Mouse (Mus musculus) liver, embryonic 13.5 days (tissue): ENCODE results near the gene Muc5b. TPM values are rescaled to one million over a fixed set of nuclear protein-coding genes. Genes with fewer than 3 reads are reported as not detected.

Experiments
- ATAC-seq: fragments of 200-750 bp; cut with Nextera tagmentation; 2 replicates; pipeline ENCODE4 v1.8.0; 2017; ENCODE audit warnings: low read depth, mild to moderate bottlenecking, moderate number of reproducible peaks, moderate library complexity
- DNase-seq: peaks from one replicate; pipeline ENCODE4 v3.0.0; 2022
- H3K27ac ChIP-seq: fragments of 300-500 bp; sonication (generic); 2 replicates; pipeline ENCODE4 v1.5.1; 2015; ENCODE audit warnings: moderate library complexity, mild to moderate bottlenecking, inconsistent platforms
- H3K27me3 ChIP-seq: fragments of 300-500 bp; sonication (generic); 2 replicates; pipeline ENCODE4 v1.6.1; 2015; ENCODE audit warnings: mild to moderate bottlenecking, inconsistent platforms
- H3K36me3 ChIP-seq: fragments of 300-500 bp; sonication (generic); 2 replicates; pipeline ENCODE4 v1.6.1; 2015; ENCODE audit warnings: mild to moderate bottlenecking, inconsistent platforms
- H3K4me1 ChIP-seq: fragments of 300-500 bp; sonication (generic); replicated peaks from 2 replicates; pipeline ENCODE4 v1.6.1; 2015; ENCODE audit warnings: inconsistent platforms
- H3K4me2 ChIP-seq: fragments of 300-500 bp; sonication (generic); 2 replicates; pipeline ENCODE4 v1.6.1; 2015; ENCODE audit warnings: inconsistent platforms, mild to moderate bottlenecking, moderate library complexity
- H3K4me3 ChIP-seq: fragments of 300-500 bp; sonication (generic); replicated peaks from 2 replicates; pipeline ENCODE4 v1.5.1; 2015; ENCODE audit warnings: mild to moderate bottlenecking, inconsistent platforms
- H3K9ac ChIP-seq: fragments of 300-500 bp; sonication (generic); 2 replicates; pipeline ENCODE4 v1.6.1; 2015; ENCODE audit warnings: mild to moderate bottlenecking, inconsistent platforms
- H3K9me3 ChIP-seq: fragments of 300-500 bp; sonication (generic); replicated peaks from 2 replicates; pipeline ENCODE4 v1.6.1; 2016; ENCODE audit warnings: inconsistent platforms
- WGBS: fragments of 180-500 bp; shearing (Covaris S2); methylation state at CpG from one replicate; pipeline ENCODE4 v1.1.7; 2015; ENCODE audit not compliant: insufficient replicate concordance; 5-methylcytosine and 5-hydroxymethylcytosine counted together
- polyA plus RNA-seq: library from polyadenylated mRNA; unstranded; fragments of >200 nt; fragmentation: Nextera tagmentation; extraction: Ambion mirVana; gene quantifications from 2 replicates; pipeline ENCODE4 v1.2.1, GENCODE M21; 2015

Muc5b gene
- polyA plus RNA-seq, 1 experiment from 2014 or later: not detected

DNA sequence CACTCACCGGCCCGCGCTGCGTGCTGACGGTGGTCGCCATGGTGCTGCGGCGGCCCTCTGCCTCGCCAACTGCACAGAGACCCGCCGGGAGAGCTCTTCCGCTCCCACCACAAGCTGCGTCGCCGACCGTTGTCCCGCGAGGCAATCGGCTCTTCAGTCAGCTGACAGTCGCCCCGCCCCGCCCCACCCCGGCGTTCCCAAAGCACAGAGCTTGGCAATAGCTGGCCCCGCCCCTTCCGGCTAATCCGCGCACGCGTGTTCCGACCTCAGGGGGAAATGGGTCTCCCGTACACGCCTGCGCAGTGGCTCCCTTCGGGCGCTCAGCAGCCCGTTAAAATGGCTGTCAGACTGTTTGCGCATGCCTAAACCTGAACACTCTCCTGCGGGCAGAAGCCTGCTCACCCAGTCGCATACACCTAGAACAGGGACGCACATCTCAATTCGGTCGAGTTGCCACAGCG, 63.4 kb downstream of the Muc5b start:
- H3K27me3 ChIP-seq: peaks cover 32% of the 10 kb centered on the region
- peaks cover 1% of the 10 kb centered on the region; the same call in 1 of the 2 replicates for H3K36me3 ChIP-seq
- DNase-seq (peak; percentile 99), ATAC-seq (peak; percentile 96)
- H3K9ac ChIP-seq: peak overlapping the region; percentile 92
- under 1% methylated on average over 44 of the region's 44 CpGs for WGBS
- H3K9me3 ChIP-seq: no peaks in the 10 kb centered on the region
- peaks cover 37% of the 10 kb centered on the region for H3K4me1 ChIP-seq
- peak overlapping the region; percentile 94 for H3K4me2 ChIP-seq
- H3K27ac ChIP-seq: peak overlapping the region; percentile 78
- peak overlapping the region; percentile 87 for H3K4me3 ChIP-seq

DNA sequence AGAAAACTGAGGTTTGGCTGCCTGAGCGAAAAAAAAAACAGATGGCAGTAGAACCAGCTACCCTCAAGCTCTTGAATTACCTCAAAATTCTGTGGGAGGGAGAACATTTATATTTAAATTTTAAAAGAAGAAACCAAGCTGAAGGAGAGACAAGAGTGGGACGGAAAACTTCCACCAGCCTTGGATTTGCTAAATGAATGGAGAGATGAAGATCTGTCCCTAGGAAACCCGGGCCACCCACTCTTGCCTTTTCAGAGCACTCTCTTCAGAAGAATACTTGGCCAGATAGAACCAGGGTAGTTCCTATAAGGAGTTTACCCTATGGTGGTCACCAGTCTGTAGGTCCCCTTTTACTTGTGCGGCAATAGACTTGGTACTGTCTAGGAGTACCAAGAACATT, 63.9 kb downstream of the Muc5b start:
- 67% methylated on average over 4 of the region's 4 CpGs for WGBS

DNA sequence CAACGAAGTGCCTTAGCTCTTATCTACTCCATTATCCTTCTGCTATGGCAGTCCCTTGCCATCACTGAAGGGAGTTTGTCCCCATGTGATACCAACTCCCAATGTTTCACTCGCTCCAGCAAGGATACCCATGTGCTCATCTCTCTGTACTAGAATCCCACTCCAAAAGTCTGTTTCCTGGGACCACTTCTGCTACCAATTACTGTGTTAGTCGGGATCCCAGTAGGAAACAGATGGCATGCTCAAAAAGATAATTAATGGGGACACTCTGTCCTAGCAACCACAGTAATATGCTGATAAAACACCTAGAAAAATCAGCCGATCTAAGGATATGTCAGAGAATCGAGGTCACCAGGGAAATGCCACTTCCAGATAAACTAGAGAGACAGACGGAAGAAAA, 69.7 kb downstream of the Muc5b start:
- Histone ChIP-seq H3K36me3 (no peaks in the 10 kb centered on the region), H3K27ac (no peak overlapping the region), H3K4me1 (no peaks in the 10 kb centered on the region), H3K9me3 (no peaks in the 10 kb centered on the region), H3K27me3 (peaks cover 77% of the 10 kb centered on the region), H3K4me2 (no peak overlapping the region), H3K9ac (no peak overlapping the region), H3K4me3 (no peak overlapping the region)
- ATAC-seq: no peak
- WGBS: 49% methylated on average over 6 of the region's 6 CpGs
- no peak for DNase-seq

More for the DNA sequence above, 63.9 kb downstream of the Muc5b start:
- H3K27me3 ChIP-seq: peaks cover 35% of the 10 kb centered on the region
- ATAC-seq: no peak
- peak overlapping the region; percentile 63 for H3K9ac ChIP-seq
- H3K4me1 ChIP-seq: peaks cover 36% of the 10 kb centered on the region
- no peak overlapping the region; the same call in 1 of the 2 replicates for H3K27ac ChIP-seq
- peak overlapping the region; percentile 94 for H3K4me2 ChIP-seq
- no peaks in the 10 kb centered on the region for H3K9me3 ChIP-seq
- H3K4me3 ChIP-seq: peak overlapping the region; percentile 87
- DNase-seq: no peak
- no peaks in the 10 kb centered on the region for H3K36me3 ChIP-seq

DNA sequence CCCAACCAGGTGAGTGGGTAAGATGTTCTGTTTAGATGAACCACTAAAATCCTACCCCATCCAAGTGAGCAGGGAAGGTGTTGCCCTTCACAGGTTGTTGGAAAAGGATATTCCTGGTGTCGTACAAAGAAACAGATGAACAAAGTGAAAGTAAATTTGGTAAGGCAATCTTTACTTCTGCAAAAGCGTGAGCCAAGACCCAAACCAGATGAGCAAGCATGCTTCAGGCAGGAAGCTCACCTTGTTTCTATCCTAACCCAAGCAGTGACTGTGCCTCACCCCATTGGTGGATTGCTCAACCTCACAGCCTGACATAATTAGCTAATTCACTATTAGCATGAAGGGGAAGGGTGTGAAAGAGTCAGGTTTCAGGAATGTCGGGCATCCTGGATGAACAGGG, 72.4 kb downstream of the Muc5b start:
- Histone ChIP-seq H3K4me1 (no peaks in the 10 kb centered on the region), H3K9ac (no peak overlapping the region), H3K4me3 (no peak overlapping the region), H3K4me2 (no peak overlapping the region), H3K9me3 (no peaks in the 10 kb centered on the region), H3K27me3 (peaks cover 63% of the 10 kb centered on the region), H3K36me3 (no peaks in the 10 kb centered on the region), H3K27ac (no peak overlapping the region)
- 41% methylated on average over 3 of the region's 3 CpGs for WGBS
- DNase-seq (no peak), ATAC-seq (no peak)

DNA sequence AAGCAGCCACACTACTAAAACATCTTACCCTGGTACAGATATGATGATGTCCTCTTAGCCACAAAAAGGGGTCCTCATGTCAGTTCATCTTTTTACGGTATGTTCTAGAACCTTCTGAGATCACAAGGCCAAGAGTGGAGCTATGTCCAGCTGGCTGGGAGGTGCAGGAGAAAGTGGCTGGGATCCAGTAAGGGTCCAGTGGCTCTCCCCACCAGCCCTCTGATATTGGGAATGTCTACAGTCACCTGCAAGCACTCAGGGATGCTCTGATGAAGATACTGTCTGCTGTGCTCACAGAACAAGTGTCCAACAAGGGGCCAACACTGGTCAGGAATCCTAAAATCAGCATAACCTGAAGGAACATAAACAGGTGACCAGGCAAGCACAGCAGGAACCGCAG, 79.5 kb downstream of the Muc5b start, which contains the start of gene Tollip:
Gene Tollip, minus strand, starts transcription at position 101 of the 400 bp plus-strand sequence.
- WGBS: 62% methylated on average over 2 of the region's 2 CpGs
- H3K27me3 ChIP-seq: peaks cover 12% of the 10 kb centered on the region
- no peak within 1 kb of the TSS for H3K4me2 ChIP-seq
- no peak within 1 kb of the TSS for H3K27ac ChIP-seq
- ATAC-seq (no peak), DNase-seq (no peak)
- H3K4me3 ChIP-seq: no peak within 1 kb of the TSS
- no peaks in the 10 kb centered on the region for H3K9me3 ChIP-seq
- no peaks in the 10 kb centered on the region for H3K4me1 ChIP-seq
- H3K9ac ChIP-seq: no peak within 1 kb of the TSS
- H3K36me3 ChIP-seq: no peaks in the 10 kb centered on the region

Other genes with a start within 250 kb of the Muc5b start
- gene Muc6, start 183.8 kb upstream of the Muc5b start, polyA plus RNA-seq: 1.1 and 1.7 TPM in 2 replicates
- 0.03 and 0.05 TPM in 2 replicates for gene Muc2, start 148.7 kb upstream of the Muc5b start, polyA plus RNA-seq
- not detected in 2 replicates for gene Muc5ac, start 50.1 kb upstream of the Muc5b start, polyA plus RNA-seq
- 20.0 and 24.0 TPM in 2 replicates for gene Tollip, start 79.4 kb downstream of the Muc5b start, polyA plus RNA-seq
- gene Brsk2, start 110.7 kb downstream of the Muc5b start, polyA plus RNA-seq: 0.07 and 0.10 TPM in 2 replicates
- gene Mob2, start 222.0 kb downstream of the Muc5b start, polyA plus RNA-seq: 62.5 and 64.3 TPM in 2 replicates